Mouse (Mus musculus) megakaryocyte, embryonic 14.5 days (primary cell): ENCODE results near the gene Elovl6. TPM values are rescaled to one million over a fixed set of nuclear protein-coding genes. Genes with fewer than 3 reads are reported as not detected.

Experiments
- H3K27me3 ChIP-seq: replicated peaks from 2 replicates; pipeline ENCODE3; 2012; ENCODE audit warnings: inconsistent platforms
- H3K36me3 ChIP-seq: replicated peaks from 2 replicates; pipeline ENCODE3; 2012; ENCODE audit warnings: low read length, inconsistent platforms, mixed read lengths
- H3K4me1 ChIP-seq: 2 replicates; pipeline ENCODE4 v1.6.1; 2012; ENCODE audit warnings: inconsistent platforms
- H3K4me3 ChIP-seq: replicated peaks from 2 replicates; pipeline ENCODE3; 2012; ENCODE audit warnings: moderate library complexity, mild to moderate bottlenecking, inconsistent platforms
- H3K9me3 ChIP-seq: 2 replicates; pipeline ENCODE4 v1.6.1; 2012; ENCODE audit warnings: inconsistent platforms
- FLI1 ChIP-seq: IDR thresholded peaks from 2 replicates; pipeline ENCODE4 v1.6.1; 2012; ENCODE audit warnings: low read length, inconsistent platforms, mixed read lengths
- GATA1 ChIP-seq: IDR thresholded peaks from 3 replicates; pipeline ENCODE4 v1.6.1; 2012; ENCODE audit warnings: mixed read lengths, low read length, inconsistent platforms, borderline replicate concordance
- polyA plus RNA-seq: library from polyadenylated mRNA; stranded (reverse); fragments of >175 nt; gene quantifications from 2 replicates; pipeline ENCODE4 v1.2.3, GENCODE M21; 2012; ENCODE audit warnings: low replicate concordance; ENCODE audit not compliant: insufficient read depth

Gene Elovl6
- polyA plus RNA-seq, 1 experiment: 2.1 TPM

DNA sequence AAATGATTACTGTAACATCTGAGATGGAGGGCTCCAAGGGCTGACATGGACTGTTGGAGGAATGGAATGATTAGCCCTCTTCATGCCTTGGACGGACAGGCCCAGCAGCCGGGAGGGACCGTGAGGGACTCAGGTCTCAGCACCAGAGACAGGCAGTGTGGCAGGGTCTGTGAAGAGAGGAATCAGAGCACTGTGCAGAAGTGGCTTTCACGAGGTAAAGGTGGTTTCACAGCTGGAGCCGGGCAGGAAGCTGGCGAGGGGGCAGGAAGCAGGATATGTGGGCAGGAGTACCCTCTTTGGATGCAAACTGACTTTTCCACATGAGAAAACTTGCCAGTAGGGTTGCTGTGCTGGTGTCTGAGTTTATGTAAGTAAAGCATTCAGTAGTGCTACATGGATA is 20.2 kb downstream of the Elovl6 start:
- H3K4me3 ChIP-seq: peak overlapping the region; percentile 59
- no peaks in the 10 kb centered on the region for H3K9me3 ChIP-seq
- TF ChIP-seq GATA1: no peak
- H3K4me1 ChIP-seq: peaks cover 53% of the 10 kb centered on the region
- H3K36me3 ChIP-seq: peaks cover 60% of the 10 kb centered on the region
- H3K27me3 ChIP-seq: no peaks in the 10 kb centered on the region

GRCm38 (mm10) chr3:129553173-129553572 is 21.0 kb downstream of the Elovl6 start:
- no peak for TF ChIP-seq FLI1
- no peak for TF ChIP-seq GATA1
- H3K27me3 ChIP-seq: no peaks in the 10 kb centered on the region
- no peaks in the 10 kb centered on the region for H3K9me3 ChIP-seq
- peaks cover 59% of the 10 kb centered on the region for H3K4me1 ChIP-seq
- H3K4me3 ChIP-seq: peak overlapping the region; percentile 86
- H3K36me3 ChIP-seq: peaks cover 62% of the 10 kb centered on the region

DNA sequence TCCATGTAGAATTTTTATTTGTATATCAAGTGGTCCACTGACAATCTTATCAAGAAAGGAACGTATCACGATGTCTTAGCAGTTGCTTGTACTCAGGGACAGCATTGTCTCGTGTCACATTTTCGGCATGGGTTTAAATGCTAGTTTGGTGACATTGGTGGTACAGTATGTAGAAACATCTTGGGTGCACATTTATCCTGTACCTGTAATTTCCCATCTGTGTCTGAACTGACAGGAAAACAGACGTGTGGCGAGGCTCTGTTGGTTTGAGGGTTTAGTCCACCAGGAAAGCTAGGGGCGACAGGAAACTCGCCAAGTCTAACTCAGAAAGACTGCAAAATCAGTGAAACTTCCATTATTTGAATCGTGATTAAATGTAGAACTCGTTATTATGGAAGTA is 21.5 kb downstream of the Elovl6 start:
- no peak for TF ChIP-seq FLI1
- no peak for TF ChIP-seq GATA1
- Histone ChIP-seq H3K4me3 (peak overlapping the region; percentile 78), H3K27me3 (no peaks in the 10 kb centered on the region), H3K36me3 (peaks cover 63% of the 10 kb centered on the region), H3K4me1 (peaks cover 64% of the 10 kb centered on the region), H3K9me3 (no peaks in the 10 kb centered on the region)

GRCm38 (mm10) chr3:129554436-129554835 is 22.3 kb downstream of the Elovl6 start:
- peaks cover 62% of the 10 kb centered on the region for H3K4me1 ChIP-seq
- TF ChIP-seq FLI1: no peak
- no peak for TF ChIP-seq GATA1

DNA sequence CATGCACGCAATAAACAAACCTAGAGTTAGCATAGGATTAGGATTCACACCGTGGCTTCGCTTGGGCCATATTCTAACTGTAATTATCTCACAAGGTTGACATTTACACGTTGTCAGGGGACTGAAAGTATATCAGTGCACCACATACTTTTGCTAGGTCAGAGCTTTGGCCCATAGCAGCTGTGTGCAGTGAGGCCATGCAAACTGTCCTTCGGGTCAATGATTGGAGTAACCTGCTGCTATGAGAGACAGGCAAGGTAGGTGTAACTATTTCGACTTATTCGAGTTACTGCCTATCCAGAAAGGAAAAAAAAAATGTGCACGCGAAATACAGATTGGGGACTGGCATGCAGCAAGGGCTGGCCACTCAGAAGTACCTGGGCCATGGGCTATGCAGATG is 24.9 kb downstream of the Elovl6 start:
- peaks cover 67% of the 10 kb centered on the region for H3K36me3 ChIP-seq
- no peak overlapping the region for H3K4me3 ChIP-seq
- H3K27me3 ChIP-seq: no peaks in the 10 kb centered on the region
- peaks cover 70% of the 10 kb centered on the region for H3K4me1 ChIP-seq
- no peaks in the 10 kb centered on the region for H3K9me3 ChIP-seq
- TF ChIP-seq GATA1: no peak
- no peak for TF ChIP-seq FLI1

More at GRCm38 (mm10) chr3:129554436-129554835, 22.3 kb downstream of the Elovl6 start:
- H3K27me3 ChIP-seq: no peaks in the 10 kb centered on the region
- no peaks in the 10 kb centered on the region for H3K9me3 ChIP-seq
- peaks cover 63% of the 10 kb centered on the region for H3K36me3 ChIP-seq
- H3K4me3 ChIP-seq: peak overlapping the region; percentile 50

GRCm38 (mm10) chr3:129557566-129557965 is 25.4 kb downstream of the Elovl6 start:
- H3K4me1 ChIP-seq: peaks cover 68% of the 10 kb centered on the region
- H3K36me3 ChIP-seq: peaks cover 69% of the 10 kb centered on the region
- no peaks in the 10 kb centered on the region for H3K27me3 ChIP-seq
- TF ChIP-seq FLI1 (no peak), GATA1 (no peak)
- H3K4me3 ChIP-seq: no peak overlapping the region
- no peaks in the 10 kb centered on the region for H3K9me3 ChIP-seq

DNA sequence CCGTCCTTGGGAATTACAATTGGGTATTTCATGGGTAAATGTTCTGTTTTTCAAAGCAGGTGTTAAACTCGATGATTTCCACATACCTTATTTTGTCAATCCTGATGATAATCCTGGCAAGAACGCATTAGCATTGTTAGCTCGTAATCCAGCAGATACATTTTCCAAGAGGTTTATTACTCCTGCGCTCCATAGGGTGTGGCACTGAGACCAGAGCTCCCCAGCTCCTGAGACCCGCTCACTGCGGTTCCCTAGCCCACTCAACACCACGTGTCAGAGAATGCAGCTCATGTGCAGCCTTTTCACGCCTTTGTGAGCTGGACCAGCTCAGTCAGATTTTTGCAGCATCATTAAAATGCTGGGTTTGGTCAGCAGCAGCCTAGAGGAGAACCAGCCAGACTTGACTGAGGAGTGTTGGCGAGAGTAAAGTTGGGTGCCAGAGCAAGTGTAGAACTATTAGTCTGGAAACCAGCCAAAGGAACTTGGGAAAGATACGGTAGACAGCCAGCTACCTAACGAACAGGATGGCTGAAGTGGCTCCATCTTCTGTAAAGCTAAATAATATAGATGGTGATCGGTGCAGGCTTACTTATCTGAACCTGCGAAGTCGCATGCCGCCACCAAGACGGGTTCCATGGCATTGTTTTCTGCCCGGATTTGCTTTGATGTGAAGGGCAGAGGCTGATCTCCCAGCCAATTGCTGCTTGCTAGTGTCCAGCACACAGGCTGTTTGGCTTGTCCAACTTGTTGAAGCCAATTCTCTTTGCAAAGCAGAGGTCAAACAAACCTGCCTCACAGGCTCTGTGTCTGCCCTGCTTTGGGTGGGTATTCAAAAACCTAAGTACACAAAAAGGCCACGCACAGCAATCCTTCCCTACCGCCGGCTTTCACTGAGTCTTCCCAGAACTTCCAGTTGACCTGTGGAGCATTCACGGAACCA is 26.1 kb downstream of the Elovl6 start:
- Histone ChIP-seq H3K9me3 (no peaks in the 10 kb centered on the region), H3K4me3 (no peak overlapping the region), H3K27me3 (no peaks in the 10 kb centered on the region), H3K4me1 (peaks cover 61% of the 10 kb centered on the region), H3K36me3 (peaks cover 71% of the 10 kb centered on the region)
- TF ChIP-seq GATA1: no peak
- TF ChIP-seq FLI1: no peak

DNA sequence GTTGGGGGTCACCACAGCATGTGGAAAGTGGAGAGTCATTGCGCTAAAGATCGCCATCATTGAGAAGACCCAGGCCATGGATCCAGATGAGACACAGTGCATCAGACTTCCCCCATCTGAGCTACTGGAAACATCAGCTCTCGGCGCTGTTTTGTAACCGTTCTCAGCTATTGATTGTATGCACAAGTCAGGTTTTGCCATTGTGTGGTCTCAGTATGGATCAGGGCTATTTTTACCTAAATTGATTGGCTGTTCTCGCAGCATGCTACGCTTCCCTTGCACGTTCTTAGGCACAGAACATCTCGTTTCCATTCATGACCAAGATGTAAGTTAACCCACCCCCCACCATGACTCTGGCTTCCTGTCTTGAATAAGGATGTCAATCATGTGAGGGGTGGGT is 27.9 kb downstream of the Elovl6 start:
- TF ChIP-seq GATA1 (no peak), FLI1 (no peak)
- Histone ChIP-seq H3K36me3 (peaks cover 74% of the 10 kb centered on the region), H3K27me3 (no peaks in the 10 kb centered on the region), H3K4me3 (no peak overlapping the region), H3K9me3 (peaks cover 3% of the 10 kb centered on the region; the same call in 1 of the 2 replicates), H3K4me1 (peaks cover 44% of the 10 kb centered on the region)

DNA sequence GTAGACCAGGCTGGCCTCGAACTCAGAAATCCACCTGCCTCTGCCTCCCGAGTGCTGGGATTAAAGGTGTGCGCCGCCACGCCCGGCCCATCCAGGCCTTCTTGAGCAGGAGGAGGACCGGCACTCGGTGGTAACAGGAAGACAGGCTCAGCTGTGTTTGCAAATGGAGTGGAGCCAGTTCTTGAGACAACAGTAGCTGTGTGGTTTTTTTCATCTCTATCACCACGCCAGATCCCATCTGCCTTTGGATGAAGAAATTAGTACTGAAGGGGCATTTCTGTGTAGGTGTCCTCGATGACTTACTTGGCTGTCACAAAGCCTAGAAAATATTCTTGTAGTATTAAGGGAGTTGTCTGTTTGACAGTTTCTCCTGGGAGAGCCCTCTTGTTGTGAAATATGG is 28.9 kb downstream of the Elovl6 start:
- peaks cover 75% of the 10 kb centered on the region for H3K36me3 ChIP-seq
- no peak overlapping the region for H3K4me3 ChIP-seq
- no peaks in the 10 kb centered on the region for H3K27me3 ChIP-seq
- TF ChIP-seq GATA1 (no peak), FLI1 (no peak)
- H3K9me3 ChIP-seq: peaks cover 3% of the 10 kb centered on the region; the same call in 1 of the 2 replicates
- peaks cover 52% of the 10 kb centered on the region for H3K4me1 ChIP-seq

- Histone ChIP-seq H3K4me1 (peaks cover 60% of the 10 kb centered on the region), H3K27me3 (no peaks in the 10 kb centered on the region), H3K4me3 (no peak overlapping the region), H3K9me3 (peaks cover 3% of the 10 kb centered on the region; the same call in 1 of the 2 replicates), H3K36me3 (peaks cover 83% of the 10 kb centered on the region)
- TF ChIP-seq FLI1 (no peak), GATA1 (no peak)
These were observed 29.7 kb downstream of the Elovl6 start for GRCm38 (mm10) chr3:129561853-129562252.
